ENCODE assay signal across 15 mouse cellular contexts in the genomic region with DNA sequence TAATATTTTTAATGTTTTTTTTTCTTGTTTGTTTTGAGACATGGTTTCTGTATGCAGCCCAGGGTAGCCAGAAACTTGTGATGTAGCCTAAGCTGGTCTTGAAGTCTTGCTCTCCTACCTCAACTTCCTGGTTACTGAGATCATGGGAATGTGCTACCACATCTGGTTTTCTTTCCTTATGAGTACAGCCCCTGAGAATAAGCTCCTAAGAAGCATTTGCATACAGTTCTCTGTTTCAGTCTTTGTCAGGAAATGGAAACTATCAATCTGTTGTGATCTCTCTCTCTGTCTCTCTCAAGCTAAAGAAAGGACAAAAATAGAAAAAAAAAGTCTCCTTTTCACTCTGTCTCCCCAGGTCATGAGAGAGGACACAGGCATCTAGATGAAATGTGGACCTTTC.
"Had no signal": no experiment of that assay in that cellular context is flagged by ENCODE, and none has a peak within 500 bp of the region (broad histone marks: within the 10 kb centered on the region; RNA-seq: fewer than 3 reads in every experiment).

No protein-coding gene starts in this region.

- H3K4me3 ChIP-seq: kidney, embryonic 15.5 days; left cerebral cortex, adult 2 months; limb, embryonic 15.5 days; liver, embryonic 12.5 days; midbrain, embryonic 10.5 days; neural tube, embryonic 13.5 days had no signal

- H3K4me1 ChIP-seq: kidney, embryonic 15.5 days; limb, embryonic 15.5 days; liver, embryonic 12.5 days; midbrain, embryonic 10.5 days; neural tube, embryonic 13.5 days had no signal

- H3K27ac ChIP-seq: kidney, embryonic 15.5 days; left cerebral cortex, adult 2 months; limb, embryonic 15.5 days; liver, embryonic 12.5 days; midbrain, embryonic 10.5 days; neural tube, embryonic 13.5 days had no signal

- ATAC-seq: intestine, embryonic 16.5 days; liver, embryonic 12.5 days had no signal

- DNase-seq: kidney, adult 2 months; kidney, postnatal 25 days; lung, embryonic 14.5 days; lung, postnatal 10 days; midbrain, embryonic 14.5 days; right cerebral cortex, postnatal 14 days; thymus, adult 18-20 months; thymus, postnatal 25 days had no signal
